Mouse (Mus musculus) T-helper 17 cell (primary cell): Measurements from ENCODE around the gene Rptor.

Experiments used
- in situ Hi-C, 2 experiments: fragments of 300-600 bp; cut with MboI, MseI; formaldehyde crosslinking; loops; 1 replicate in 1 of 2; 2 replicates in 1 of 2; pipeline ENCODE4 v1.15.1; 2025; ENCODE audit warnings: high pct_unique_total_duplicates in 2 of 2

Gene Rptor

DNA sequence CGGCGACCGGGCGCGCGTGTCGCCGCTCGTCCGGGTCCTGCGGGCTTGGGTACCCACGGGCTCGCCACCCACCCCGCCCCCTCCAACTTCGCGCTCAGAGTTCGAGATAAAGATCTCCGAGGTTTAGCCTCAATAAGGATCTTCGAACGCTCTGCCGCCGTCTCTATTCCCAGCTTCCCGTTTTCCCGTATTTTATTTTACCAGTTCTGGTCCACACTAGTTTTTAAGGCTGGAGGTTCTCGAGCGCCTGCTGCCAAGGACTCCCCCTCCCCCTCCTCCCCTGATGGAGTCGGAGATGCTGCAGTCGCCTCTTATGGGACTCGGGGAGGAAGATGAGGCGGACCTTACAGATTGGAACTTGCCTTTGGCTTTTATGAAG, 811 bp downstream of the Rptor start:
- in situ Hi-C loops, result no loop called here

DNA sequence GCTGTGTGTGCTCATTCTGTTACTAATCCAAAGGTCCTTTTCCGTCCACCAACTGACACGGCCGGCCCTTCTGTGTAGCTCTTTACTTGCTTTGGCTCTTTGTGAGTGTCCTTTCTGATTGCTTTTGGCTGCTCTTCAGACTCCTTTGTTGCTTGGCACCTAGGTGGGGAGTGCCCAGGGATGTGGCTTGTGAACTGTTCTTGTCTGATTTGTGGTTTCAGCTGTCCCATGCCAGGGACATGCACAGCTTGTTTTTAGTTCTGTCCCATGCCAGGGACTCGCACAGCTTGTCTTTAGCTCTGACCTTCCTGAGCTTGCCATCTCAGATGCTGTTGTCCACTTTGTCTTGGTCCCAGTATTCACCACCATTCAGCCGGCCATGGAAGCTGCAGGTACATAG, 4.8 kb downstream of the Rptor start:
- in situ Hi-C loops, result no loop called here

DNA sequence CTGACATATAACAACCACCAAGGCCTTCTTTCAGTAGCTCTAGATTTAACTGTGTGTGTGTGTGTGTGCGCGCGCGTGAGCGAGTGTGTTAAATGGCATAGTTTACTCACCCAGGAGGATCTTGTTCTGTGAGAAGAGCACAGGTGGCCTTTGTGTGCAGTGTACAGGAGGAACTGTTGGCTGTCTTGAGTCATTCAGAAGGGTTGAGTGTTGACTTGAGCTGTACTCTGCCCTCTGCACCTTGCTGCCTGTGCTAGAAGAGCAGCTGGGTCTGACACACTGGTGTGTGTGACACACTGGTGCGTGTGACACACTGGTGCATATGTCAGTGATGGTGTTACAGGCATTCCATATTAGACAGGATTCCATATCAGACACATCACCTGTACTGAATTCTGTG, 8.8 kb downstream of the Rptor start:
- in situ Hi-C loops, result no loop called here

DNA sequence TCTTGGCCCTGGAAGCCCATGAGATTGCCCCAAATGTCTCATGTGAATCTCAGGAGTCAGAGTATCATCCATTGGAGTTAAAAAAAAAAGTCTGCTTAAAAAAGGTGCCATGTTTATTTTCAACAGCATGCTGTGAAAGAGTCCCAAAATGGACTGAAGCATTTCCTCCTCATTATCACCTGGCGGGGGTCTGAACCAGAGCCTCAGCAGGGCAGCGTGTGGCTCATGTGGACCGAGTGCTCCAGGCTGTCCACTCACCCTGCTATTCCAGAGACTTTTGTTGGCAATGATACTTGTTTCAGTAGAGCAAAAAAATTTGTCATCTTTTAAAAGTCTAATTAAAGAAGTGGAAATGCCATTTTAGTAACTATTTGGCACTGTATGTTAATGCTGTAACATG, 9.5 kb downstream of the Rptor start:
- in situ Hi-C loops, result no loop called here

DNA sequence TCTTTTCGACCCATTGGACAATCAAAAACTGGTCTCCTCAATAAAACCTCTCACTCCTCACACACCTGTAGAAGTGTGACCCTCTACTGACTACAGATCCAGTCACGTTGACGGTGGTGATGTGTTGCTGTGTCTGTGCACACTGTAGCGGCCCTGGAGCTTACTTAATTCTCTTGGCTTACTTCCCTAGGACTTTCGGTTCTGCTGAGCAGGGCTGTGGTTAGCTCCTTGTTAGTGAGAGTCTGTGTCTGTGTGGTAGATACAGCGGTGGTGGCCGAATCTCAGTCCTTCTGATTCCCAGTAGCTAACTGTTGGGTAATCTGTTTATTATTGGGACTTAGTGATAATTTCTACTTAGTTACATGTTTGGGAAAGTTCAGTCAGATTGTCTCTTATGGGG, 12.4 kb downstream of the Rptor start:
- in situ Hi-C loops, result no loop called here

DNA sequence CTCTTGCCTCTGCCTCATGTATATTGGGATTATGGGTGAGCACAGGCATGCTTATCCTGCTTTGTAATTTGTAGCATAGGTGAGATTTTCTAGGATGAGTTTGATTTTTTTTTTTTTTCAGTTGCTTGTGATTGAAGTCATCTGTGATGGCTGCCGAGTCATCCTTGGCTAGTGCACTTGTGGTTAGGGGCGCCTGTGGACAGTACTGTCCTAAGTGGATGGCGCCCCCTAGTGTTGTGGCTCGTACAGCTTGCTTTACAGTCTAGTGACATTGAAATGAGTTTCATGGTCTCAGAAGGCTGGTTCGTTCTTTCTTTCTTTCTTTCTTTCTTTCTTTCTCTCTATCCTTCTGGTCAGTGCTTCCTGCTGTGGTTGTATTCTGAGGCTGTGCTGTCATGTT, 16.1 kb downstream of the Rptor start:
- in situ Hi-C loops, result no loop called here

DNA sequence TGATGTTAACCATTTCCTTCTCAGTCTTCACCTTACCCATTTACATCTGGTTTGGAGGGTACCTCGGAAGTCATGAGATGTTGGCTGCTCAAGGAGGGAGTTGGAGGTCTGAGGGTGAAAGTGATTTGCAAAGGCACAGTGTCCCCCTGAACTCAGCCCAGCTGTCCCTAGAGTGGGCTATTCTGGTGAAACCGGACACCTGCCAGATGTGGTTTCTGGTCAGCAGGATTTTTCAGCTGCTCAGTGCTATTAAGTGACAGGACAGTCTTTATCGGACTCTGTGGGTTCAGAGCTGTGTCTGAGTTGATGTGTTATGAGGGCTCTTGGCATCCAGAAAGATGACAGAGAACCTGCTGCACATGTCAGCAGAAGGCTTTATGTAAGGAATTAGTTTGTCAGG, 18.6 kb downstream of the Rptor start:
- in situ Hi-C loops, result loop anchor here in 1 of 2 experiments (10.0 kb wide), 1 partner anchor 1124 kb away; no protein-coding TSS in a partner anchor

DNA sequence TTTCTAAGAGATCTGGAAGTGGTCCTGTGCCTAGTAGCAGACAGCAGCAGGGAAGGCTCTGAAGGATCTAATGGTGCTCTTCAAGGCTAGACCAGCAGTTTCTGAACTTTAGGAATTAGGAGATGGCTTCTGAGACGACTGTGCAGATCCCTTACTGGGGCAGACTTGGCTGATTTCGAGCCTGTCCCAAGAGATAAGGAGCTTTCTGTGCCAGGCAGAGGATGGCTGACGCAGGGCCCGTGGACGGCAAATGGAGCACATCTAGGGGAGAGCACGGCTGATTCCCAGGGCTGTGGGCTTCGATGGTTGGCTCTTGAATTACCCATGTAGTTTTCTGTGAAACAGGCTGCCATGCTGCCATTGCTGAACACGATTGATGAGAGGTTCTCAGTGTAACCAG, 21.1 kb downstream of the Rptor start:
- in situ Hi-C loops, result loop anchor here in 1 of 2 experiments (10.0 kb wide), 1 partner anchor 1121 kb away; no protein-coding TSS in a partner anchor

DNA sequence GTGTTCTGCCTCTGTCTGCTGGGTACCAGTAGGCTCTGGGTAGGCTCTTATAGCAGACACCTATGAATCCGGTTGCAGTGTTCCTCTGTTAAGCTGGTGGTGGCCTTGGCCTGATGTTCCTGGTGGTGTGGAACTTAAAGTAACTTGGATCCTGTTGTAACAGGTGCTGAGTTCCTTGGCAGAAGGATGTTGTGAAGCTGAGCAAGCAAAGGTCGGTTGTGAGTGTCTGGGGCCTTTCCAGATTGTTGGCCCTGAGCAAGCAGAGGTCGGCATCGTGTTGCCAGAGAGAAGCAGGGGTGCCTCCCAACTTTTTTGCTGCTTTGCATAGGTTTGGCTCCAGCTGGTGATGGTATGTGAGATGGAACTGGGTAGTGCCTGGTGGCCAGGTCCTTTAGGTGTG, 21.7 kb downstream of the Rptor start:
- in situ Hi-C loops, result loop anchor here in 1 of 2 experiments (10.0 kb wide), 1 partner anchor 1120 kb away; no protein-coding TSS in a partner anchor

DNA sequence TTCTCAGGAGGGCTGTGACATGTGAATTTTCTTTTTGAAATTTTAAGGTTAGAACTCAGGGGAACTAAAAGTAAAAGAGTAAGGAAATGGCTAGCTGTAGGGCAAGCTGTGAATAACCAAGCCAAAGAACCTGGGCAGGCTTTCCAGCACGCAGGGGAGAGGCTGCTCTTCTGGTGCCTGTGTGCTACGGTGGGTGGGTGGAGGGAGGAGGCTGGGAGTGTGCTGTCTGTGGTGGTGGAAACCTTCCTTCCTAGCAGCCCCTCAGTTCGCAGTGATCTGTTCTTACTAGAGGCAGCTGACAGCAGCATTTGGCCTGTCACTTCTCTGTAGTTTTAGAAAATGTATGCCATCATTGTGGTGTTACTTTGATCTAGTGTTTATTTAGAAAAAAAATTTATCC, 22.2 kb downstream of the Rptor start:
- in situ Hi-C loops, result loop anchor here in 1 of 2 experiments (10.0 kb wide), 1 partner anchor 1120 kb away; no protein-coding TSS in a partner anchor

DNA sequence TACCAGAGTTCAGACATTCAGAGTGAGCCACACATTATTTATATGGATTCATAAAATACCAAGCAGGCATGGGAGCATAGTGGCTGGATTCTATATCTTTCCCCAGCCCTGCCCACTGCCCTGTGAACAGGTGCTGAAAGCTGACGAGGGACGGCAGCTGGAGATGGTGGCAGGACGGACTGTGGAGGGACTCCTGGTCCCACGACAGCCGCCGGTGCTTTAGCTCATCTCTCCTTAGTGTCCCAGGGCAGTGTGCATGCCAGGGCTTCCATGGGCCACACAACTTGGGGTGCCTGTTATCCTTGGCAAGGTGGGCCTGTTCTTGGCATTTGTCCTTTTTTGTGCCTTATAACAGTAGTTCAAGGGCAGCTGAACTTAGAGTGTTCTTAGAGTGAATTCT, 22.8 kb downstream of the Rptor start:
- in situ Hi-C loops, result loop anchor here in 1 of 2 experiments (10.0 kb wide), 1 partner anchor 1119 kb away; no protein-coding TSS in a partner anchor

DNA sequence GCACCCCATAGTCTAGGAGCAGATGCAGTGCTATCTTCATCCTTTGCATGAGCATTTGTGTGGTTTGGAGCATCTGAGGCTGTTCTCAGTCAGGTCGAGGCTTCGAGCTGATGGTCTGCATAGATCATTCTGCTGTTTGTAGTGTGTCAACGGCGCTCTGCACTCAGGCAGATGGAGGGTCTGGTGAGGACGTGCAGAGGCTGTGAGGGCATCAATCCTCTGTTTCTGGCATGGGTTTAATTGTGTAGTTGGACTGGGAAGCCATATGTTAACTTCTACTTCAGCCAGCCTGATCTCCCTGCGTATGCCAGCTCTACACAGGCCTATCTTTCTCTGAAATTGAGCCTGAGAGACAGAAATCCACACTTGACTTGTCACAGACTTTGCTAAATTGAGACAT, 23.2 kb downstream of the Rptor start:
- in situ Hi-C loops, result loop anchor here in 1 of 2 experiments (10.0 kb wide), 1 partner anchor 1119 kb away; no protein-coding TSS in a partner anchor

DNA sequence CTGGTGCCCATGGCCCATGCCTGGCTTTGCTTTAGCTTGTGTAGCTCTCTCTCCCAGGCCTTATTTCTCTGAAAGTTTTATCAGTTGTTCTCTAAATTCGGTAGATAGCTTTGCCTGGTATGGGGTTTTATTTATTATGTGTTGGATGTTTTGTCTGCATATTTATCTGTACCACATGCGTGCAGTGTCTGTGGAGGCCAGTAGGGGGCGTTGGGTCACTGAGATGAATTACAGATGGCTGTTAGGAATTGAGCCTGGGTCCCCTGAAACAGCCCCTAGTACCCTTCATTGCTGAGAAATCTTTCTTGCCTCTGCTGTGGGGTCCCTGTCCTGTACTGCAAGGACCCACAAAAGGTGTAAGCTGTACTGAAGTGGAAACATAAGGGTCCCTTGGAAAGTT, 24.5 kb downstream of the Rptor start:
- in situ Hi-C loops, result loop anchor here in 1 of 2 experiments (10.0 kb wide), 1 partner anchor 1118 kb away; no protein-coding TSS in a partner anchor

DNA sequence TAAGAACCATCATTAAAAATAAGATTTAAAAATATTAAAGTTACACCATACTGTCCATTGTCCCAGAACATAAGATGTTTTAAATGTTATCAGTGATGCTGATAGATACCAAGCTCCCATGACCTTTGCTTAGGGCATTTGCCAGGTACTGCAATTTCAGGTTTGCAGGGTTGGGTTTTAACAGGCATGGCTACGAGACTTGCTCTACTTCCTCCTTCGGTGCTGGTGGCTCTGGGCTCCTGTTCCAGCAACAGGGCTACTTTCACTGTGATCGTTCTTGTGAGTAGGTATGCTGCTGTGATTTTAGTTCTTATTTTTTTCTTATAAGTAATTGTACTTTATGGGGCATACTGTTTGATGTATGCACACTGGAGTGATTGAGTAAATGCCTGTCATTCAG, 26.4 kb downstream of the Rptor start:
- in situ Hi-C loops, result loop anchor here in 1 of 2 experiments (10.0 kb wide), 1 partner anchor 1116 kb away; no protein-coding TSS in a partner anchor

DNA sequence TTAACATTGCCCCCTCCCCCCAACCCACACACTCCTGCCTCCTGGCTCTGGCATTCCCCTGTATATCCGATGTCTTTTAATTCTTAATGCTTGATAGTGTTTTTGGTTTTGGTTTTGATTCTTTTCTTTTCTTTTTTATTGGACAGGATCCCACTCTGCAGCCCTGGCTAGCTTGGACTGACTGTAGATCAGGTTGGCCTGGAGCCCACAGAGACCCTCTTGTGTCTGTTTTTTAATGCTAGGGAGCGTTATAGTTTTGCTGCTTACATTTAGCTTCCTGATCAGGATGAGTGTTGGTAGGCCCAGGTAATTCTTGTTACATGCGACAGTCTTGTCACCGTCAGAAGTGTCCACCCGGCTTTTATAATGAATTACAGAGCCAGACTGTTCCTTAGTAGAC, 27.6 kb downstream of the Rptor start:
- in situ Hi-C loops, result no loop called here

DNA sequence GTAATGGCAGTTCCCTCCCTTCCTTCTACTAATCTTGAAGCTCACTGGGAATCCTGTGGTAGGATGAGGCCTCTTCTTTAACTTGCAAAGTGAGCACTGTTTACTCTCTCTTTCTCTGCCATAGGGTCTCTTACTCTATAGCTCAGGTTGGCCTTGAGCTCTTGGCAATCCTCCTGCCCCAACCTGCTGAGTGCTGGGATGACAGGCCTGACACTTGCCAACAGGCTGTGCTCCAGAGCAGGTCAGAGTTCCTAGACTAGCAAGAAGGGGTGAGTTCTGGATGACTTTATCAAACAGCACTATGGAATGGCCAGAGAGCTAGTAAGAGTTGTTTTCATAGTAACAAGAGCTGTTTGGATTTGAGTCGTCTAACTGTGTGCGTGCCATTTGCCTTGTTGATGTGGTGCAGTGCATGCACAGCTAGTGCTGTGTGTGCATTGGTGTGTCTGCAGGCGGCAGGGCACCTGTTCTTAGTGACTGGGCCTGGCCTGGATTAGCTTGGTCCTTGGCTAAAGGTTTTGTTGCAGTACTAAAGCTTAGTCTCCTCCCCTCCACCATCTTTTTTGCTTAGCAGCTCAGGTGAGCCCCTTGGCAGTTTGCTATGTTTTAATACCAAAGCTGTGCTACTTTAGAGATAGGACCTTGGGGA, 28.6 kb downstream of the Rptor start:
- in situ Hi-C loops, result no loop called here

DNA sequence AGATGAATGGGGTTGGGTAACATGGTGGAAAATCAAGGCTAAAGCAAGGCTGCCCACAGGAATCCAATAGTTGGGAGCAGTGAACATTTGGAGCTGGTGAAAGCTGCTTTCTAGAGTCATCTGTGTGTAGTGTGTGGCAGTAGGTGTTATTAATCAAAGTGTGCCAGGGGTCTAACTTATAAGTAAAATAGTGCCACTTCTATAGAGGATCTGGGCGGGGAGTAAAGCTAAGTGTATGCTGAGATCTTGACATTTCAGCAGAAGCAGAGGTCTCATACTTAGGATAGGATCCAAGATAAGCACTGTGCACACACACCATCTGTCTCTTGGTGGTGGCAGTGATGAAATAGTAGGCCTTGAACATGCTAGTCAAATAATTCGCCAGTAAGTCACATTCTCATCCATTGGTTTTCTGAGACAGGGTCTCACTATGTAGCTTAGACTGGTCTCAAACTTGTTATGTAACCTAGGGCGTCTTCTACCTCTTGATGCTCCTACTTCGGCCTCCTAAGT, 33.7 kb downstream of the Rptor start:
- in situ Hi-C loops, result no loop called here

DNA sequence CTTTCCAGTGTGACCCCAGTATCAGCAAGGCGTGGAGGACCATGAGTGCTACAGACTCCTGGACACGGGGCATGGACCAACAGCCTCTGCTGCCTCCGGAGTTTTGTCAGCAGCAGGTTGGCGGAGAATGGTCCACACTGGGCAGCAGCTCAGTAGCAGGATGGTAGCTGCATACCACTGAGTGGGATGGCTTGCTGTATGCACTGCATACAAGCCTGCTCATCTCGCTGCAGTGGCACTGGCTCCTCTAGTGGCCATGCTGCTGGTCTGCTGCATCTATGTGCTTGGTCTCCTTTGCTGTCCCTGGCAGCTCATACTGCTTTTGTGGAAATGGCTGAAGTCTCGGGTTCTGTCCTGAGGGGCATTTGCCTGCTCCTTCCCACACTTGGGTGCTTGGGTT, 34.8 kb downstream of the Rptor start:
- in situ Hi-C loops, result no loop called here

DNA sequence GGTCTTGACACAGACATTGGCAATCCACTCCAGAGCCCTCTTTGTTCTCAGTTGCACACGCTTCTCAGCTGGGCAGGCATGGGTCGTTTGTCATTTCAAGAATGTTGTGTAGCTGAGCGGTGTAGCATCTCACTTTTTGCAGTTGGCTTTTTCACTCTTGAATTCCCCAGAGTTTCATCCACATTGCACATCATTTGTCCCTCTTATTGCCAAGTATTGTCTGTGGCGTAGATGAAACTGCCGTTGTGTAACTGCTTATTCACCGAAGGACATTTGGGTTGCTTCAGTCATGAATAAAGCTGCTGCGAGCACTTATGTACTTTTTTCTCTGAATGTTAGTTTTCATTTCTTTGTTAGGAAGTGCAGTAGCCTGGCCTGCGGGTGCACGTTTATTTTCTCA, 37.8 kb downstream of the Rptor start:
- in situ Hi-C loops, result no loop called here

DNA sequence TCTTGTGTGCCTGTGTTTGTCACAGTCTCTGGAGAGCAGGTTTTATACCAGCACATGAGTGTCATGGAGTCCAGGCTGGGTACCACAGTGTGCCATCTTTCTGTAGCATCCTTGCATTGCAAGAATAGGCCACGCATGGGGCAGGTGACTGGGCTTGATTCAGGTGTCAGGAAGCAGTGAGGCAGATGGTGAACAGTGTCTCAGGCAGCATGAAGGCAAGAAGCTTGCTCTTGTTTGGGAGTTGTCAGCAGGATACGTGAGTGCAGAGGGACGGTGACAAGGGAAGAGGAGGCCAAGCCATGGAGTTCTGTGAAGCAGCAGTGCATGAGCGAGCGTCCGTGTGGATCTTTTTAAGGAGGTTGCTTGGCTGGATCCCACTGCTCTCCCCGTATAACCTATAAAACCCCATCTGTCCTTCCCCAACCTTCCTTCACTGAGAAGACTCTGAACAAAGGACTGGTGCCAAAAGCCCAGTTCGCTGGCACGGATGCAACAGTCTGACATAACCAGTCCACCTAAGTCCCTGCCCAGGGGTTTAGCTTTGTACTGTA, 39.2 kb downstream of the Rptor start:
- in situ Hi-C loops, result no loop called here

DNA sequence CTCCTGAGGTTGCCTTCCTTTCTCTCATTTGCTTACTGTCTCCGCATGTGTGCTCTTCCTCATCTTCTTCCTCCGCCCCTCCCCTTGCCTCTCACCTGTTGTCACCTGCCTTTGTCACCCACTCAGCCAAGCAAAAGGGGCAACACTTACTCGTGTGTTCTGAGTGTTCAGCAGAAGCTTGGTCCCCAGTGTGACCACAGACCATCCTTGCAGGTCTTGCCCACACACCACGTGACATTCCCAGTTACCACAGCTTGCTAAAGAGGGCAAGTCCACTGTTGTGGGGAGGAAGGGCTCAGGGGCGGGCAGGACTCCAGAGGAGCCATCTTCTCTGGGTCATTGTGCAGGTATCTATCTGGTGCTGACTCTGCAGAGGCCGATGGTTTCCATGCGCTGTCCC, 40.6 kb downstream of the Rptor start:
- in situ Hi-C loops, result no loop called here

DNA sequence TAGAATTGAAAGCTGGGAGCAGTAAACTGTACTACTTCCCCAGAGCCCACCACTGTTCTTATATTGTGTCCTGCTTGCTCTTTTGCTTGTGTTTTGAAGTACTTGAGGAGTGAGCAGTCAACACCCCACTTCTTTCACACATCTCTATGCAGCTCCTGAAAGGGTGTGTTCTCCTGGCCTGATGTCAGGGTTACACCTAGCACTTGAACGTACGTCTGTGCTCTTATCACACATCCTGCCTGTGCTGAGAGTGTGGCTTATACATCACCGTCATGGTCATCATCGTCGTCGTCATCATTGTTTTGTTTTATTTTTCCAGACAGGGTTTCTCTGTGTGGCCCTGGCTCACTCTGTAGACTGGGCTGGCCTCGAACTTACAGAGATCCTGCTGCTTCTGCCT, 41.4 kb downstream of the Rptor start:
- in situ Hi-C loops, result no loop called here
